Mouse (Mus musculus) liver, embryonic 12.5 days (tissue): ENCODE measurements around the gene Ubl7. TPM values are rescaled to one million over a fixed set of nuclear protein-coding genes. Genes with fewer than 3 reads are reported as not detected.

Experiments
- ATAC-seq: fragments of 200-750 bp; cut with Nextera tagmentation; 2 replicates; pipeline ENCODE4 v1.8.0; 2017; ENCODE audit warnings: moderate number of reproducible peaks, mild to moderate bottlenecking, moderate library complexity
- H3K27ac ChIP-seq: fragments of 300-500 bp; sonication (generic); 2 replicates; pipeline ENCODE4 v1.5.1; 2016; ENCODE audit warnings: mild to moderate bottlenecking
- H3K27me3 ChIP-seq: fragments of 300-500 bp; sonication (generic); replicated peaks from 2 replicates; pipeline ENCODE4 v1.6.1; 2016; ENCODE audit warnings: mild to moderate bottlenecking, moderate library complexity
- H3K36me3 ChIP-seq: fragments of 300-500 bp; sonication (generic); 2 replicates; pipeline ENCODE4 v1.6.1; 2016; ENCODE audit warnings: mild to moderate bottlenecking, moderate library complexity
- H3K4me1 ChIP-seq: fragments of 300-500 bp; sonication (generic); 2 replicates; pipeline ENCODE4 v1.6.1; 2016
- H3K4me2 ChIP-seq: fragments of 300-500 bp; sonication (generic); 2 replicates; pipeline ENCODE4 v1.6.1; 2016; ENCODE audit warnings: mild to moderate bottlenecking, moderate library complexity
- H3K4me3 ChIP-seq: fragments of 300-500 bp; sonication (generic); 2 replicates; pipeline ENCODE4 v1.5.1; 2016; ENCODE audit warnings: mild to moderate bottlenecking, moderate library complexity
- H3K9ac ChIP-seq: fragments of 300-500 bp; sonication (generic); 2 replicates; pipeline ENCODE4 v1.6.1; 2016; ENCODE audit warnings: mild to moderate bottlenecking, moderate library complexity
- H3K9me3 ChIP-seq: fragments of 300-500 bp; sonication (generic); replicated peaks from 2 replicates; pipeline ENCODE4 v1.6.1; 2016; ENCODE audit warnings: mild to moderate bottlenecking, moderate library complexity
- WGBS: fragments of 180-500 bp; shearing (Covaris S2); methylation state at CpG from one replicate; pipeline ENCODE4 v1.1.7; 2016; ENCODE audit not compliant: insufficient replicate concordance; 5-methylcytosine and 5-hydroxymethylcytosine counted together
- polyA plus RNA-seq: library from polyadenylated mRNA; unstranded; fragments of >200 nt; fragmentation: Nextera tagmentation; extraction: Ambion mirVana; gene quantifications from 2 replicates; pipeline ENCODE4 v1.2.1, GENCODE M21; 2016

Gene Ubl7
- polyA plus RNA-seq, 1 experiment from 2014 or later, result 69.3 TPM

DNA sequence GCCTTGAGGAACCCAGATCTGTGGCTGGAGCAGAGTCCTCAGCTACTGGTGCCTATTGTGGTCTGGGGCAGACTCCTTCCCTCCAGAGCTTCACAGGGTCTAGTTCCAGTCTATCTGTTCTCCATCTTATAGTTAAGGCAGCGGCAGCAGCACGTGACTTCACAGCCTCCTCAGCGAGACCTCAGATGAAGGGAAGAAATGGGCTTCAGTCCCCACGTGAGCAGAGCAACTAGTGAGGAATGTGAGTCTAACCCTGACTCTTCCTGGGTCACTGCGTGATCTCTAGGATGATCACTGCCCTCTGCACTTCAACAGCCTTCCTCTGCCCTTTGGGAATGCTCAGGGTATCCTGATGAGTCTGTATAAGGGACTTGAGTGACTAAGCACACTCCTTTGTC lies 53.2 kb downstream of the Ubl7 start:
- Histone ChIP-seq H3K4me3 (no peak overlapping the region), H3K9ac (no peak overlapping the region), H3K4me1 (peaks cover 9% of the 10 kb centered on the region; the same call in 1 of the 2 replicates), H3K27me3 (no peaks in the 10 kb centered on the region; the same call in 1 of the 2 replicates), H3K36me3 (no peaks in the 10 kb centered on the region), H3K27ac (no peak overlapping the region), H3K9me3 (no peaks in the 10 kb centered on the region), H3K4me2 (no peak overlapping the region)
- ATAC-seq, result no peak
- WGBS, result 51% methylated on average over 5 of the region's 5 CpGs

DNA sequence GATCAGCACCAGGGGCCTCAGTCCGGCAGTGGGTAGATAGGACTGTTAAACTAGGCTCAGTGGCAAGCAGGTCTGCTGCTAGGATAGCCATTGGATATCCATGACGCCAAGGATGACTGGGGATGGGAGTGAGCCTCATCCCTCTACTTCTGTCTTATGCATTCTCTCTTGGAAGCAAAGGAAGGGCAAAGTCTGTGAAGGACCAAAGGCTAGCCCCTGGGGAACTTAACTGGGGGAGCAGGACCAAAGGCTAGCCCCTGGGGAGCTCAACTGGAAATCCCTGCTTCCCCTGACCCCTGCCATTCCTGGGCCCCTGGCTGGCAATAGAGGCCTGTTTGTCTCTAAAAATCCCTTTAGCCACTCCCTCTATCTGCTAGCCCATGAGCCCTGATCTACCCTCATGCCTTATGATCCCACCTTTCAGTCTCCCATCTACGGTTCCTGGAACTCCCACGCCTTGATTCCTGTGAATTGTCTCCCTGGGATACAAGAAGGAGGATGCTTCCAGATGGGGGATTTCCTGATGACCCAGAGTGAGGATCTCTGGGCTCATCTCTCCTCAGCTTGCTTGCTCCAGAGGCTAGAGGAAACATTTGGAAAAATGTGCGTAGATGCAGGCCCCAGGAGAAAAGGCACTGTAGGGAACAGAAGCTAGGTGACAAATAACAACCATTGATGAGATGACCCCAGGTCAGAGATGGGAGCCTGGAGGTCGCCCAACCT lies 53.9 kb downstream of the Ubl7 start:
- peaks cover 9% of the 10 kb centered on the region; the same call in 1 of the 2 replicates for H3K4me1 ChIP-seq
- no peaks in the 10 kb centered on the region for H3K9me3 ChIP-seq
- no peaks in the 10 kb centered on the region; the same call in 1 of the 2 replicates for H3K27me3 ChIP-seq
- ATAC-seq, result no peak
- H3K4me3 ChIP-seq, result no peak overlapping the region
- 61% methylated on average over 6 of the region's 6 CpGs for WGBS
- H3K4me2 ChIP-seq, result no peak overlapping the region
- no peak overlapping the region for H3K27ac ChIP-seq
- H3K9ac ChIP-seq, result no peak overlapping the region
- no peaks in the 10 kb centered on the region for H3K36me3 ChIP-seq

DNA sequence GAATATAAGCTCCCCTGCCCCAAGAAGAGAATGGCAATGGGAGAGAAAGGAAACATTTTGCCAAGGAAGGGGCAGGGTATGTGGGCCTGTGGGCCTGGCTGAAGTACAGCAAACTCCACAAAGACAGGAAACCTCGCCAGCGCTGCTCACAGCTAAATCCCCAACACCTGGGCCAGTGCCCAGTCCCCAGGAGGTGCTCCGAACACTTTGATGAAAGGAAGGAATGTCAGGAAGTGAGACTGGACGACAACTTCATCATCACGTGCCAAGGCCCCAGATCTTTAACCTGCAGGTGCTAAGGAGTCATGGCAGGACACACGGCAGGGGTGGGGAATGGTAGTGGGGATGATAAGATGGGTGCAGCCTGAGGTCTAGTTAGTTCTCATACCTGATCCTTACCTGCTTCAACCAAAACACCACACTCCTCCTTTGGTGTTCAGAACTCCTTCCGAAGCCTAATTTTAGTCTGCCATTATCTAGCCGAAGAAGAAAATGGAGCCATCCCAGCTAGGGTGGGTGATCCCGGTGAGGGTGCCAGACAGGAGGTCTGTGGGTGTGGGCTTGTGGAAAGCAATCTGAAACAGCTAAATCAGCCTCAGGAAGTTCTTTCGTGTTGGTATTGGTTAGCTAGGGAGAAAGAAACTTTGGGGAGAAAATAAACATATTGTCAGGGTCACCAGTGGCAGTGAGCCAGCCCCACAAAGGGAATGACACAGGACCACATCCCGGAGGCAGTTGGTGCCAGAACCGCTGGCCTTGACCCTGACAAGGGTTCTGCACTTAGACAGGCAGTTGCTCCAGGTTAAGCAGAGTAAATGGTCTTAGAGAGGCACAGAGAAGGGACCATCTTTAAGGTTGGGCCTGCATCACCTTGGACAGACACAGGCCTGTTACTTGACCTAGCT lies 54.8 kb downstream of the Ubl7 start:
- Histone ChIP-seq H3K4me3 (no peak overlapping the region), H3K9me3 (no peaks in the 10 kb centered on the region), H3K4me2 (no peak overlapping the region), H3K36me3 (no peaks in the 10 kb centered on the region), H3K27me3 (no peaks in the 10 kb centered on the region; the same call in 1 of the 2 replicates), H3K4me1 (peaks cover 9% of the 10 kb centered on the region; the same call in 1 of the 2 replicates), H3K9ac (no peak overlapping the region), H3K27ac (no peak overlapping the region)
- 55% methylated on average over 12 of the region's 12 CpGs for WGBS
- ATAC-seq, result no peak

- no peak overlapping the region for H3K9ac ChIP-seq
- H3K27ac ChIP-seq, result no peak overlapping the region
- no peak for ATAC-seq
- no peaks in the 10 kb centered on the region; the same call in 1 of the 2 replicates for H3K27me3 ChIP-seq
- H3K36me3 ChIP-seq, result no peaks in the 10 kb centered on the region
- H3K4me2 ChIP-seq, result no peak overlapping the region
- WGBS, result 68% methylated on average over 14 of the region's 14 CpGs
- no peaks in the 10 kb centered on the region for H3K9me3 ChIP-seq
- no peak overlapping the region for H3K4me3 ChIP-seq
- peaks cover 7% of the 10 kb centered on the region; the same call in 1 of the 2 replicates for H3K4me1 ChIP-seq
Measured at GRCm38 (mm10) chr9:57967237-57967960, 56.6 kb downstream of the Ubl7 start.

- Histone ChIP-seq H3K27me3 (no peaks in the 10 kb centered on the region), H3K9me3 (no peaks in the 10 kb centered on the region), H3K27ac (no peak overlapping the region), H3K36me3 (no peaks in the 10 kb centered on the region), H3K9ac (no peak overlapping the region), H3K4me1 (peaks cover 4% of the 10 kb centered on the region; the same call in 1 of the 2 replicates), H3K4me3 (no peak overlapping the region), H3K4me2 (no peak overlapping the region)
- WGBS, result 34% methylated on average over 9 of the region's 9 CpGs
- no peak for ATAC-seq
Measured at GRCm38 (mm10) chr9:57968166-57968771, 57.5 kb downstream of the Ubl7 start.

- no peak overlapping the region for H3K27ac ChIP-seq
- no peaks in the 10 kb centered on the region for H3K9me3 ChIP-seq
- 73% methylated on average over 8 of the region's 8 CpGs for WGBS
- H3K4me3 ChIP-seq, result no peak overlapping the region
- no peak overlapping the region for H3K4me2 ChIP-seq
- peaks cover 4% of the 10 kb centered on the region; the same call in 1 of the 2 replicates for H3K4me1 ChIP-seq
- no peak for ATAC-seq
- no peaks in the 10 kb centered on the region for H3K36me3 ChIP-seq
- H3K27me3 ChIP-seq, result no peaks in the 10 kb centered on the region; the same call in 1 of the 2 replicates
- H3K9ac ChIP-seq, result no peak overlapping the region
Measured at GRCm38 (mm10) chr9:57968783-57969542, 58.2 kb downstream of the Ubl7 start.

GRCm38 (mm10) chr9:57969736-57970495 lies 59.1 kb downstream of the Ubl7 start:
- no peaks in the 10 kb centered on the region; the same call in 1 of the 2 replicates for H3K27me3 ChIP-seq

GRCm38 (mm10) chr9:57971413-57971812 lies 60.6 kb downstream of the Ubl7 start:
- WGBS, result 80% methylated on average over 5 of the region's 5 CpGs
- no peaks in the 10 kb centered on the region for H3K36me3 ChIP-seq
- no peak for ATAC-seq
- H3K4me1 ChIP-seq, result peaks cover 4% of the 10 kb centered on the region; the same call in 1 of the 2 replicates
- no peaks in the 10 kb centered on the region; the same call in 1 of the 2 replicates for H3K27me3 ChIP-seq
- H3K9me3 ChIP-seq, result no peaks in the 10 kb centered on the region
- no peak overlapping the region for H3K4me2 ChIP-seq
- no peak overlapping the region for H3K9ac ChIP-seq
- H3K4me3 ChIP-seq, result no peak overlapping the region
- H3K27ac ChIP-seq, result no peak overlapping the region

More at GRCm38 (mm10) chr9:57969736-57970495, 59.1 kb downstream of the Ubl7 start:
- Histone ChIP-seq H3K27ac (no peak overlapping the region), H3K4me2 (no peak overlapping the region), H3K9ac (no peak overlapping the region), H3K9me3 (no peaks in the 10 kb centered on the region), H3K36me3 (no peaks in the 10 kb centered on the region), H3K4me1 (peaks cover 4% of the 10 kb centered on the region; the same call in 1 of the 2 replicates), H3K4me3 (no peak overlapping the region)
- WGBS, result 68% methylated on average over 11 of the region's 11 CpGs
- ATAC-seq, result no peak

DNA sequence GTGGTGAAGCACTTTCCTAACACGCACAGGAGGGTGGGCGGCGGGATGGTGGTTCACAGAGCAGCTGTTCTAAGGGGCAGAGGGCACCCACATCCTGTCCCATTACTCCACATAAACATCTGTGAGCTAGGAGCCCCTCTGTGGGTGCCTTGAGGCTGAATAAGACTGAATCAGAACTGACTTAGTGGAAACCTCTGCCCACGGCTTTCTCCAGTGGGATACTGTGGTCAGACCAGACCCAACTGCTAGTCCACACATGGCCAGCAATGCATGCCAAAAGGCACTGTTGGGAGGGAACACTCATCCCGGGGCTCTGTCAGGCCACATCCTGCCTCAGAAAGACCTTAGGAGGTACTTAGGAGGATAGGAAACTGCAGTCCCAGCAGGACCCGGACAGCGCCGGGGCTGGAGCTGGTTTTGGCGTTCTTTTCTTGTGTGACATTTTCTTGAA lies 61.4 kb downstream of the Ubl7 start:
- Histone ChIP-seq H3K9ac (no peak overlapping the region), H3K4me3 (no peak overlapping the region), H3K36me3 (no peaks in the 10 kb centered on the region), H3K4me1 (peaks cover 4% of the 10 kb centered on the region; the same call in 1 of the 2 replicates), H3K9me3 (no peaks in the 10 kb centered on the region), H3K4me2 (no peak overlapping the region), H3K27me3 (no peaks in the 10 kb centered on the region; the same call in 1 of the 2 replicates), H3K27ac (no peak overlapping the region)
- no peak for ATAC-seq
- 51% methylated on average over 9 of the region's 9 CpGs for WGBS

GRCm38 (mm10) chr9:57972776-57973439 lies 62.1 kb downstream of the Ubl7 start:
- H3K9ac ChIP-seq, result no peak overlapping the region
- H3K27ac ChIP-seq, result no peak overlapping the region
- WGBS, result 53% methylated on average over 9 of the region's 9 CpGs
- no peaks in the 10 kb centered on the region for H3K36me3 ChIP-seq
- H3K4me3 ChIP-seq, result no peak overlapping the region
- no peaks in the 10 kb centered on the region; the same call in 1 of the 2 replicates for H3K27me3 ChIP-seq
- H3K4me2 ChIP-seq, result no peak overlapping the region
- H3K9me3 ChIP-seq, result no peaks in the 10 kb centered on the region
- peaks cover 4% of the 10 kb centered on the region; the same call in 1 of the 2 replicates for H3K4me1 ChIP-seq
- ATAC-seq, result no peak
